Mouse (Mus musculus) CH12.LX (cell line): ENCODE results near the gene Nos1ap. TPM values are rescaled to one million over a fixed set of nuclear protein-coding genes. Genes with fewer than 3 reads are reported as not detected.

Experiments
- DNase-seq: peaks from one replicate; pipeline ENCODE4 v3.0.0-alpha.2; 2013; ENCODE audit errors: extremely low read depth
- H3K27ac ChIP-seq: 2 replicates; pipeline ENCODE4 v1.5.1; 2012; ENCODE audit warnings: low read depth, mild to moderate bottlenecking, control low read depth, moderate library complexity; ENCODE audit not compliant: insufficient read depth
- H3K27me3 ChIP-seq: replicated peaks from 2 replicates; pipeline ENCODE3; 2012; ENCODE audit warnings: inconsistent platforms
- H3K36me3 ChIP-seq, 2 experiments: replicated peaks in 1 of 2; 2 replicates each; pipeline versions ENCODE3 to v1.6.1; 2012; ENCODE audit warnings: inconsistent platforms in 1 of 2, low read length in 1 of 2, mild to moderate bottlenecking in 1 of 2, mixed read lengths in 1 of 2, moderate library complexity in 1 of 2; ENCODE audit not compliant: control insufficient read depth in 1 of 2, insufficient read depth in 1 of 2
- H3K4me1 ChIP-seq, 2 experiments: 2 replicates each; pipeline ENCODE4 v1.6.1; 2012; ENCODE audit warnings: inconsistent platforms in 1 of 2, moderate library complexity in 1 of 2; ENCODE audit not compliant: insufficient read depth in 2 of 2, control insufficient read depth in 1 of 2
- H3K4me2 ChIP-seq: 2 replicates; pipeline ENCODE4 v1.6.1; 2012; ENCODE audit warnings: low read depth, mild to moderate bottlenecking, control low read depth; ENCODE audit not compliant: poor library complexity, insufficient read depth, severe bottlenecking
- H3K4me3 ChIP-seq, 3 experiments: fragments of 150-350 bp in 1 of 3; sonication (generic) in 1 of 3; replicated peaks in 1 of 3; 2 replicates each; pipeline versions ENCODE3 to v1.5.1; 2011 to 2012; ENCODE audit warnings: low read depth in 2 of 3, low read length in 2 of 3, mild to moderate bottlenecking in 2 of 3, moderate library complexity in 2 of 3, control low read depth in 1 of 3, improper control_type of control experiment in 1 of 3, inconsistent platforms in 1 of 3, mixed read lengths in 1 of 3; ENCODE audit not compliant: poor library complexity in 1 of 3
- H3K79me2 ChIP-seq: replicated peaks from 2 replicates; pipeline ENCODE4 v1.6.1; 2012; ENCODE audit warnings: mild to moderate bottlenecking, moderate library complexity; ENCODE audit not compliant: control insufficient read depth, poor library complexity, insufficient read depth, severe bottlenecking; ENCODE audit errors: extremely low read depth
- H3K9ac ChIP-seq: 2 replicates; pipeline ENCODE4 v1.6.1; 2012; ENCODE audit warnings: low read depth, mild to moderate bottlenecking, control low read depth, moderate library complexity; ENCODE audit not compliant: insufficient read depth
- H3K9me3 ChIP-seq: replicated peaks from 2 replicates; pipeline ENCODE3; 2012; ENCODE audit warnings: low read length, inconsistent platforms, mixed read lengths
- BHLHE40 ChIP-seq: IDR thresholded peaks from 2 replicates; pipeline ENCODE4 v1.6.1; 2011; ENCODE audit warnings: mild to moderate bottlenecking, low read depth, low read length, improper control_type of control experiment
- CHD2 ChIP-seq: IDR thresholded peaks from 2 replicates; pipeline ENCODE4 v1.6.1; 2011; ENCODE audit warnings: low read length, improper control_type of control experiment
- CTCF ChIP-seq, 2 experiments: IDR thresholded peaks in 1 of 2; conservative IDR thresholded peaks in 1 of 2; 2 replicates each; pipeline ENCODE4 v1.5.1; 2011 to 2012; ENCODE audit warnings: low read depth in 2 of 2, low read length in 2 of 2, improper control_type of control experiment in 1 of 2, inconsistent platforms in 1 of 2, mild to moderate bottlenecking in 1 of 2, moderate library complexity in 1 of 2
- GABPA ChIP-seq: IDR thresholded peaks from 2 replicates; pipeline ENCODE4 v1.6.1; 2012; ENCODE audit warnings: low read depth, low read length, improper control_type of control experiment, inconsistent platforms; ENCODE audit not compliant: insufficient replicate concordance
- HCFC1 ChIP-seq: IDR thresholded peaks from 2 replicates; pipeline ENCODE4 v1.6.1; 2012; ENCODE audit warnings: low read depth, mild to moderate bottlenecking, inconsistent platforms, low read length, improper control_type of control experiment
- IRF4 ChIP-seq: IDR thresholded peaks from 2 replicates; pipeline ENCODE4 v1.6.1; 2014; ENCODE audit warnings: low read depth, mild to moderate bottlenecking, inconsistent platforms, low read length, improper control_type of control experiment
- JUN ChIP-seq: IDR thresholded peaks from 2 replicates; pipeline ENCODE4 v1.6.1; 2011; ENCODE audit warnings: low read depth, mild to moderate bottlenecking, low read length, improper control_type of control experiment, moderate library complexity; ENCODE audit not compliant: insufficient read depth
- MAFK ChIP-seq: IDR thresholded peaks from 2 replicates; pipeline ENCODE4 v1.6.1; 2011; ENCODE audit warnings: low read length, improper control_type of control experiment; ENCODE audit not compliant: insufficient replicate concordance
- MAX ChIP-seq: IDR thresholded peaks from 2 replicates; pipeline ENCODE4 v1.6.1; 2011; ENCODE audit warnings: low read length, improper control_type of control experiment
- MAZ ChIP-seq: IDR thresholded peaks from 2 replicates; pipeline ENCODE4 v1.6.1; 2012; ENCODE audit warnings: low read depth, mild to moderate bottlenecking, inconsistent platforms, low read length, improper control_type of control experiment, moderate library complexity
- MYC ChIP-seq: IDR thresholded peaks from 2 replicates; pipeline ENCODE4 v1.6.1; 2011; ENCODE audit warnings: low read depth, mild to moderate bottlenecking, improper control_type of control experiment, low read length
- NRF1 ChIP-seq: IDR thresholded peaks from 2 replicates; pipeline ENCODE4 v1.6.1; 2014; ENCODE audit warnings: low read depth, mild to moderate bottlenecking, inconsistent platforms, low read length, improper control_type of control experiment, moderate library complexity
- PAX5 ChIP-seq: IDR thresholded peaks from 2 replicates; pipeline ENCODE4 v1.6.1; 2012; ENCODE audit warnings: low read length, inconsistent platforms, mixed read lengths
- RCOR1 ChIP-seq: conservative IDR thresholded peaks from 2 replicates; pipeline ENCODE4 v1.6.1; 2012; ENCODE audit warnings: low read depth, mild to moderate bottlenecking, inconsistent platforms, low read length, improper control_type of control experiment
- SIN3A ChIP-seq: IDR thresholded peaks from 2 replicates; pipeline ENCODE4 v1.6.1; 2012; ENCODE audit warnings: low read length, improper control_type of control experiment, inconsistent platforms
- SMC3 ChIP-seq: IDR thresholded peaks from 2 replicates; pipeline ENCODE4 v1.6.1; 2011; ENCODE audit warnings: low read depth, low read length, improper control_type of control experiment
- UBTF ChIP-seq: IDR thresholded peaks from 2 replicates; pipeline ENCODE4 v1.6.1; 2012; ENCODE audit warnings: low read depth, mild to moderate bottlenecking, inconsistent platforms, low read length, improper control_type of control experiment, moderate library complexity
- USF1 ChIP-seq: IDR thresholded peaks from 2 replicates; pipeline ENCODE4 v1.6.1; 2014; ENCODE audit warnings: low read depth, mild to moderate bottlenecking, inconsistent platforms, low read length, improper control_type of control experiment
- ZC3H11A ChIP-seq: IDR thresholded peaks from 2 replicates; pipeline ENCODE4 v1.6.1; 2012; ENCODE audit warnings: low read depth, mild to moderate bottlenecking, inconsistent platforms, low read length, improper control_type of control experiment
- ZKSCAN1 ChIP-seq: IDR thresholded peaks from 2 replicates; pipeline ENCODE4 v1.6.1; 2012; ENCODE audit warnings: low read depth, inconsistent platforms, low read length, improper control_type of control experiment, borderline replicate concordance
- ZMIZ1 ChIP-seq: IDR thresholded peaks from 2 replicates; pipeline ENCODE4 v1.6.1; 2012; ENCODE audit warnings: low read depth, mild to moderate bottlenecking, inconsistent platforms, low read length, improper control_type of control experiment
- ZNF384 ChIP-seq: IDR thresholded peaks from 2 replicates; pipeline ENCODE4 v1.6.1; 2012; ENCODE audit warnings: low read depth, low read length, improper control_type of control experiment, inconsistent platforms
- dilution Hi-C: fragments of 300-500 bp; cut with MboI; formaldehyde crosslinking; loops from 2 replicates; pipeline ENCODE4 v1.14.3; 2020; ENCODE audit warnings: low sequenced_read_pairs; ENCODE audit not compliant: extremely low pct_unique_long_range_greater_than_20kb, extremely low pct_ligation_motif_present
- in situ Hi-C: fragments of 300-500 bp; cut with MboI; formaldehyde crosslinking; loops from 3 replicates; pipeline ENCODE4 v1.14.3; 2019; ENCODE audit warnings: low sequenced_read_pairs, low pct_ligation_motif_present, low pct_unique_long_range_greater_than_20kb, mixed read lengths
- polyA plus RNA-seq: library from polyadenylated mRNA; unstranded; fragments of >175 nt; gene quantifications from 2 replicates; pipeline ENCODE4 v1.2.1, GENCODE M21; 2012; ENCODE audit warnings: low read depth; ENCODE audit not compliant: insufficient read length
- total RNA-seq, 2 experiments: library from RNA; depleted of rRNA; stranded (reverse); fragments of 300-350 nt in 1 of 2; fragments of >200 nt in 1 of 2; gene quantifications; 2 replicates each; pipeline ENCODE4 v1.2.3; 2012 to 2014

Gene Nos1ap
- total and polyA plus RNA-seq, 3 experiments: not detected

GRCm38 (mm10) chr1:170588353-170588752, 1.3 kb downstream of the Nos1ap start:
- H3K9me3 ChIP-seq: peaks cover 6% of the 10 kb centered on the region
- peaks cover 3 to 4% of the 10 kb centered on the region in 2 experiments; a peak in 3 of 4 replicates for H3K4me1 ChIP-seq
- H3K4me3 ChIP-seq: no peak overlapping the region
- dilution Hi-C loops (no loop called here), in situ Hi-C loops (no loop called here)
- H3K36me3 ChIP-seq: no peaks in the 10 kb centered on the region
- peaks cover 35% of the 10 kb centered on the region for H3K27me3 ChIP-seq
- no peak overlapping the region for H3K9ac ChIP-seq
- no peak for DNase-seq
- TF ChIP-seq SIN3A (no peak), ZNF384 (no peak)
- H3K4me2 ChIP-seq: no peak overlapping the region
- H3K79me2 ChIP-seq: no peaks in the 10 kb centered on the region
- no peak overlapping the region for H3K27ac ChIP-seq

- dilution Hi-C loops: no loop called here
- no peak for TF ChIP-seq NRF1
- no peak for TF ChIP-seq ZC3H11A
- no peak for TF ChIP-seq ZMIZ1
- no peak for TF ChIP-seq PAX5
- TF ChIP-seq CTCF (conservative IDR thresholded peaks at IDR 0.05 in 1 of 2, IDR thresholded peaks at IDR 0.05 in 1 of 2; ENCODE audit: low read depth in 2 of 2, low read length in 2 of 2): no peak
- no peak for TF ChIP-seq JUN
- TF ChIP-seq SMC3: no peak
- no peak for TF ChIP-seq RCOR1
- TF ChIP-seq GABPA: no peak
- no peak for TF ChIP-seq HCFC1
- no peak for TF ChIP-seq IRF4
- no peak for TF ChIP-seq MAFK
- TF ChIP-seq BHLHE40: no peak
- TF ChIP-seq USF1: no peak
- no peak for TF ChIP-seq CHD2
- TF ChIP-seq MYC: no peak
- no peak for TF ChIP-seq MAX
- no peak for TF ChIP-seq UBTF
- TF ChIP-seq ZKSCAN1: no peak
- TF ChIP-seq MAZ: no peak
- TF ChIP-seq, all 38 proteins: peak for 0
- Histone ChIP-seq H3K4me2 (no peak overlapping the region), H3K4me3 (no peak overlapping the region), H3K9me3 (peaks cover 6% of the 10 kb centered on the region), H3K27me3 (peaks cover 32% of the 10 kb centered on the region), H3K79me2 (no peaks in the 10 kb centered on the region), H3K9ac (no peak overlapping the region), H3K4me1 (peaks cover 3 to 4% of the 10 kb centered on the region in 2 experiments; a peak in 3 of 4 replicates), H3K27ac (no peak overlapping the region), H3K36me3 (no peaks in the 10 kb centered on the region)
- in situ Hi-C loops: no loop called here
- no peak for DNase-seq
Measured at GRCm38 (mm10) chr1:170586715-170587114, 2.9 kb downstream of the Nos1ap start.
